Mouse (Mus musculus) layer of hippocampus, adult 18-20 months (tissue): ENCODE data around the gene Kat6b. TPM values are rescaled to one million over a fixed set of nuclear protein-coding genes. Genes with fewer than 3 reads are reported as not detected.
"Not testable (repeated sequence)": the region's sequence is repeated elsewhere in the genome, so short reads cannot be mapped to it uniquely, and the experiment has no call there.

Experiments used
- DNase-seq, 2 experiments: peaks; one replicate each; pipeline ENCODE4 v3.0.0; 2022; ENCODE audit warnings: low spot score in 2 of 2
- long read RNA-seq: library from polyadenylated mRNA; stranded (forward); transcript quantifications from one replicate; pipeline ENCODE4 v2.0.0, GENCODE M21; 2021
- total RNA-seq, 2 experiments: library from RNA; stranded (reverse); gene quantifications; 2 replicates each; pipeline ENCODE4 v1.2.3; 2021

The Kat6b gene
- total RNA-seq = 100 to 1,000 TPM; 106 to 120 TPM
- long read RNA-seq, partial matches to known transcripts = 7 of 12 reads
- long read RNA-seq, other reads (novel, unspliced or antisense) = 5 of 12 reads

GRCm38 (mm10) chr14:21481231-21481630 is at the start of gene Kat6b:
TSS of gene Kat6b (plus strand) at chr14:21481434.
- no peak for DNase-seq

GRCm38 (mm10) chr14:21433415-21433814 is 47.8 kb upstream of the Kat6b start:
- DNase-seq = no peak

- no peak for DNase-seq
Observed at GRCm38 (mm10) chr14:21433995-21434394, 47.2 kb upstream of the Kat6b start.

- peak in 1 of 2 experiments; percentile 29 for DNase-seq
Observed at GRCm38 (mm10) chr14:21434686-21435085, 46.5 kb upstream of the Kat6b start.

GRCm38 (mm10) chr14:21439785-21440184 is 41.4 kb upstream of the Kat6b start:
- no peak for DNase-seq

- no peak for DNase-seq
Observed at GRCm38 (mm10) chr14:21440526-21440925, 40.7 kb upstream of the Kat6b start.

- DNase-seq = no peak
Observed at GRCm38 (mm10) chr14:21441772-21442533, 39.3 kb upstream of the Kat6b start.

- DNase-seq = no peak
Observed at GRCm38 (mm10) chr14:21452581-21452980, 28.7 kb upstream of the Kat6b start.

- no peak for DNase-seq
Observed at GRCm38 (mm10) chr14:21453896-21454295, 27.3 kb upstream of the Kat6b start.

GRCm38 (mm10) chr14:21455654-21456350 is 25.4 kb upstream of the Kat6b start:
- DNase-seq = no peak

GRCm38 (mm10) chr14:21456526-21456925 is 24.7 kb upstream of the Kat6b start:
- no peak for DNase-seq

GRCm38 (mm10) chr14:21457876-21458275 is 23.4 kb upstream of the Kat6b start:
- DNase-seq = no peak

- DNase-seq = no peak
Observed at GRCm38 (mm10) chr14:21458696-21459095, 22.5 kb upstream of the Kat6b start.

GRCm38 (mm10) chr14:21459163-21459562 is 22.1 kb upstream of the Kat6b start:
- no peak for DNase-seq

GRCm38 (mm10) chr14:21462398-21462797 is 18.8 kb upstream of the Kat6b start:
- no peak for DNase-seq

GRCm38 (mm10) chr14:21463117-21463712 is 18.0 kb upstream of the Kat6b start:
- no peak for DNase-seq

- no peak for DNase-seq
Observed at GRCm38 (mm10) chr14:21470386-21470785, 10.8 kb upstream of the Kat6b start.

- no peak for DNase-seq
Observed at GRCm38 (mm10) chr14:21471975-21472374, 9.3 kb upstream of the Kat6b start.

GRCm38 (mm10) chr14:21474593-21475132 is 6.6 kb upstream of the Kat6b start:
- not testable (repeated sequence) for DNase-seq

- no peak for DNase-seq
Observed at GRCm38 (mm10) chr14:21477181-21477580, 4.1 kb upstream of the Kat6b start.

GRCm38 (mm10) chr14:21479566-21479965 is 1.7 kb upstream of the Kat6b start:
- DNase-seq = no peak

GRCm38 (mm10) chr14:21480191-21480590 is 1.0 kb upstream of the Kat6b start:
- DNase-seq = no peak
